Mouse (Mus musculus) cortical plate, adult 2 months (tissue): ENCODE data around the gene Gmeb1.

Experiments
- CTCF ChIP-seq: fragments of 200-500 bp; IDR thresholded peaks from 2 replicates; pipeline ENCODE4 v1.5.1; 2011; ENCODE audit warnings: mild to moderate bottlenecking, control low read depth, low read length; ENCODE audit not compliant: insufficient read depth; ENCODE audit errors: extremely low read depth
- POLR2A ChIP-seq: fragments of 200-500 bp; IDR thresholded peaks from 2 replicates; pipeline ENCODE4 v1.6.1; 2011; ENCODE audit warnings: mild to moderate bottlenecking, low read length, control low read depth; ENCODE audit not compliant: insufficient read depth; ENCODE audit errors: extremely low read depth

GRCm38 (mm10) chr4:132207280-132207679, 54.1 kb downstream of the Gmeb1 start:
- TF ChIP-seq CTCF (no peak), POLR2A (no peak)
